Mouse (Mus musculus) 416B (cell line): ENCODE measurements at regions not wholly inside any gene's neighbourhood (a gene's known extent, or its start where the extent isn't known, plus 50 kb on each side); places are given as distances from the start of the nearest gene placed in this dataset.

Source experiments
- DNase-seq: peaks from one replicate; pipeline ENCODE4 v3.0.0; 2011; ENCODE audit warnings: low read depth

GRCm38 (mm10) chr7:96095185-96095584, 75.9 kb upstream of the Tenm4 start:
- no peak for DNase-seq

DNA sequence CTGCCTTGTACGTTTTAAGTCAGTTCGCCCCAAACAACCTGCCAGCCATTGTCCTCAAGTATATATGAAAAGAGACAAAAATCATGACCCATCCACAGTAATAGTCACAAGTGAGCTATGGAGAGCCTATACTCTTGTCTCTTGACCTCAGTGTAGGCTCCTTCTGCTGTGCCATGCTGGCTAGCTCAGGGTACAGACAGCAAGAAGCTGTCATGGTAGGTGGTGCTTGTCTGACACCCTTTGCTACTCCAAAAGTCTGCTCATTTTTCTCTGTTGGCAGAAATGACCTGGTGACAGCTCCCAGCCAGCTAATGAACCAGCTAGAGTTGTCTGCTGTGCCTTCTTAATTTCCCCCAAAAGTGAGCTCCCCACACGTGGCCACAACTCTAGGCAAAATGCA, 75.3 kb upstream of the Tenm4 start:
- DNase-seq: no peak

DNA sequence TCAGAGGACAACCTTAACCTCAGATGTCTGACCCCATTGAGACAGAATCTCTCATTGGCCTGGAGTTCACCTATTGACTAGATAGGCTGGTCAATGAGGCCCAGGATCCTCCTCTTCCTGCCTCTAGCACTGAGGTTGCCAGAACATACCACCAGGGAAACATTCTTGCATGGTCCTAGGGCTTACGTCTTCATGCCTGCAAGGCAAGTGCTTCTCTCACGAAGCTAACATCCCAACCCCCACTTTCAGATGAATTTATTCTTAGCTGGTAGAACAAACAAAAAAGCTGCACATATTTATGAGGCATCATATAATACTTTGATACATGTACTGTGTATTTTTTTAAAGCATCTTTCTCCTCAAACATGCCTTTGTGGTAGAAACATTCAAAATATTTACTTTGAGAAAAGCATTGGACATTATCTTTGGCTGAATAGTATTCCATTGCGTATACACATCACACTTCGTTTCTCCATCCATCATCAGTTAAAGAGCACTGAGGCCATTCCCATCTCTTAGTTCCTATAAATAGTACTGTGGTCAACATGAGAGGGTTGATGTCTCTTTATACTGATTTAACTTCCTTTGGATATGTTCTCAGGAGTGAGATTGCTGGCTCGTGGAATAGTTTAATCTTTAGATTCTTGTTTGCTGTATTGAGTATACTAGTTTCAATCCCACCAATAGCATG, 72.2 kb upstream of the Tenm4 start:
- no peak for DNase-seq

- DNase-seq: no peak
These were observed 68.3 kb upstream of the Tenm4 start for GRCm38 (mm10) chr7:96102727-96103126.

DNA sequence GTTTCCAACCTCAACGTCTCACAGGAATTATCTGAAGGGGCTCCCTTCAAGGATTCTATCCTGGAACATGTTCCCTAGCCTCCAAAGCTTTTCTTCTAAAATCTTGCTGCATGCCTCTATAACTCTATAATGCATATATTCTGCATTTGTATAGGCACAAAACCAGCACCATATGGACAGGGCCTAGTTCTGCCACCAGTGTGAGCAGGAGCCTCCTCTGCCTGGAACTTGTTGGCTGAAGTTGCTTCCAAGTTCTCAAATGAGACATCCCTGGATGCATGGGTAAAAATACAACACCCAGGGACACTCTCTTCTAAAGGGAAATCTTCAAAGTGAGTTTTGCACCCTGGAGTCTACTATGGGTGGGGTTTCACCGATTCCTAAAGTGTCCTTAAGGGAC, 62.3 kb upstream of the Tenm4 start:
- DNase-seq: no peak

DNA sequence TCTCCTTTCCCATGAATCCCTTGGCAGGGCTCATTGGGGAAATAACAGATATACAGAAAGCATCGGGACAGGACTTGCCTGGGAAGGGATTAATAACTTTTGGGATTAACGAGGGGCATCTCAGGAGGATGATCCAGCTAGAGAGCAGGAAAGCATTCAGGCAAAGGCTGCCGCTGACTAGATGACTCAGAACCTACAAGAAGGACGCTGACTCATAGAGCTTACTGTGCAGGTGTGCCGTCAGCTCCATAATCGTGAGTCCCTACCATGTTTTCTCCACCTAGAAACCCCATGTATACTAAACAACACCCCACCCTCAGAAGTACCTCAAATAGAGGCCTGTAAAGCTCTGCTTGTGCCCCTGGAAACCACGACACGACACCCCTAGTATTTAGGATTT, 50.9 kb upstream of the Tenm4 start:
- no peak for DNase-seq
